Mouse (Mus musculus) thymus, adult 2 months (tissue): ENCODE measurements around the gene Vmn1r18.

Source experiments
- CTCF ChIP-seq: fragments of 200-500 bp; IDR thresholded peaks from 2 replicates; pipeline ENCODE4 v1.5.1; 2012; ENCODE audit warnings: mild to moderate bottlenecking, control low read depth, low read length, moderate library complexity, borderline replicate concordance; ENCODE audit not compliant: control insufficient read depth, poor library complexity, insufficient read depth; ENCODE audit errors: extremely low read depth
- POLR2A ChIP-seq: fragments of 200-500 bp; IDR thresholded peaks from 2 replicates; pipeline ENCODE4 v1.6.1; 2012; ENCODE audit warnings: mild to moderate bottlenecking, low read length, control low read depth, moderate library complexity; ENCODE audit not compliant: control insufficient read depth, poor library complexity, insufficient read depth; ENCODE audit errors: extremely low read depth

DNA sequence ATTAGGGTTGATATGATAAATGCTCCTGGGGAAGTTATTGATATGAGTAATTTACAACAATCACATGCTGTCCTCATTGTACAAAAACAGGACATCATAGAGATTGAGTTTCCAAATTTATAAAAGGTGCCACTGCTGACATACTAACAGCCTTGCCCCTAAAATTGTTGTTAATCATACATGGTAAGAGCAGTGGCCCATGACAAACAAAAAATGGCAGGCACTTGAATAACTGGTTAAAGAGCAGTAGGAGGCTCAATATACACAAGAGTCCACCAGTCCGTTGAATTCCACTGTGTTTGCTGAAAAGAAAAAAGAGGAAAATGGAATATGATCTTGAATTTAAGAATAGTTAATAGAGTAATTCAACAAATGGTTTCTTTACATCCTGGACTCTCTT, 28.1 kb downstream of the Vmn1r18 start:
- no peak for TF ChIP-seq CTCF
- no peak for TF ChIP-seq POLR2A
